Mouse (Mus musculus) cortical plate, adult 2 months (tissue): ENCODE data around the gene Zfand6.

Source experiments
- CTCF ChIP-seq: fragments of 200-500 bp; IDR thresholded peaks from 2 replicates; pipeline ENCODE4 v1.5.1; 2011; ENCODE audit warnings: mild to moderate bottlenecking, control low read depth, low read length; ENCODE audit not compliant: insufficient read depth; ENCODE audit errors: extremely low read depth
- POLR2A ChIP-seq: fragments of 200-500 bp; IDR thresholded peaks from 2 replicates; pipeline ENCODE4 v1.6.1; 2011; ENCODE audit warnings: mild to moderate bottlenecking, low read length, control low read depth; ENCODE audit not compliant: insufficient read depth; ENCODE audit errors: extremely low read depth

- TF ChIP-seq CTCF (no peak), POLR2A (no peak)
Observed at GRCm38 (mm10) chr7:84564236-84564635, 125.5 kb downstream of the Zfand6 start.
